Mouse (Mus musculus) liver, embryonic 15.5 days (tissue): ENCODE data around the gene Ncoa7. TPM values are rescaled to one million over a fixed set of nuclear protein-coding genes. Genes with fewer than 3 reads are reported as not detected.

Experiments used
- ATAC-seq: fragments of 200-750 bp; cut with Nextera tagmentation; 2 replicates; pipeline ENCODE4 v1.8.0; 2017; ENCODE audit warnings: moderate number of reproducible peaks, mild to moderate bottlenecking, moderate library complexity; ENCODE audit not compliant: insufficient read depth
- H3K27ac ChIP-seq: fragments of 300-500 bp; sonication (generic); replicated peaks from 2 replicates; pipeline ENCODE4 v1.5.1; 2015; ENCODE audit warnings: mild to moderate bottlenecking, inconsistent platforms
- H3K27me3 ChIP-seq: fragments of 300-500 bp; sonication (generic); 2 replicates; pipeline ENCODE4 v1.6.1; 2015; ENCODE audit warnings: mild to moderate bottlenecking, inconsistent platforms
- H3K36me3 ChIP-seq: fragments of 300-500 bp; sonication (generic); replicated peaks from 2 replicates; pipeline ENCODE4 v1.6.1; 2015; ENCODE audit warnings: moderate library complexity, mild to moderate bottlenecking, inconsistent platforms
- H3K4me1 ChIP-seq: fragments of 300-500 bp; sonication (generic); replicated peaks from 2 replicates; pipeline ENCODE4 v1.6.1; 2015; ENCODE audit warnings: inconsistent platforms
- H3K4me2 ChIP-seq: fragments of 300-500 bp; sonication (generic); 2 replicates; pipeline ENCODE4 v1.6.1; 2015; ENCODE audit warnings: moderate library complexity, mild to moderate bottlenecking, inconsistent platforms
- H3K4me3 ChIP-seq: fragments of 300-500 bp; sonication (generic); replicated peaks from 2 replicates; pipeline ENCODE4 v1.5.1; 2015; ENCODE audit warnings: mild to moderate bottlenecking, inconsistent platforms
- H3K9ac ChIP-seq: fragments of 300-500 bp; sonication (generic); 2 replicates; pipeline ENCODE4 v1.6.1; 2015; ENCODE audit warnings: moderate library complexity, mild to moderate bottlenecking, inconsistent platforms
- H3K9me3 ChIP-seq: fragments of 300-500 bp; sonication (generic); replicated peaks from 2 replicates; pipeline ENCODE4 v1.6.1; 2016; ENCODE audit warnings: inconsistent platforms
- WGBS: fragments of 180-500 bp; shearing (Covaris S2); methylation state at CpG from one replicate; pipeline ENCODE4 v1.1.7; 2015; ENCODE audit warnings: mixed read lengths; ENCODE audit not compliant: insufficient replicate concordance; 5-methylcytosine and 5-hydroxymethylcytosine counted together
- polyA plus RNA-seq: library from polyadenylated mRNA; unstranded; fragments of >200 nt; fragmentation: Nextera tagmentation; extraction: Ambion mirVana; gene quantifications from 2 replicates; pipeline ENCODE4 v1.2.1, GENCODE M21; 2015

Gene Ncoa7
- polyA plus RNA-seq, 1 experiment from 2014 or later, result 12.2 TPM

DNA sequence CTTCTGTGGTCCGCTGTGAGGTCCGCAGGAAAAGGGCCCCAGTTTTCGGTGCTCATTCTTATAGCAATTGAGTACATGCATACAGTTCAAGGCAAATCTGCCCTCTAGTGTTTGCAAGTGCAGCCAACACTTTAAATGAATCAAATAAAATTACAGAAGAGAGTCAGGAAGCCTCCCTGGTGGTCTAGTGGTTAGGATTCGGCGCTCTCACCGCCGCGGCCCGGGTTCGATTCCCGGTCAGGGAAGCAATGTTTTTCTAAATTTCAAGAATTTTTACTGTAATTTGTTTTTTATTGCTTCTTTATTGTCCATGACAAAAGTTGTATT, 7.8 kb upstream of the Ncoa7 start:
- no peaks in the 10 kb centered on the region for H3K36me3 ChIP-seq
- peaks cover 6% of the 10 kb centered on the region; the same call in 1 of the 2 replicates for H3K27me3 ChIP-seq
- H3K27ac ChIP-seq, result no peak overlapping the region
- peak overlapping the region; percentile 41; the same call in 1 of the 2 replicates for H3K9ac ChIP-seq
- no peaks in the 10 kb centered on the region for H3K9me3 ChIP-seq
- H3K4me3 ChIP-seq, result peak overlapping the region; percentile 52
- H3K4me1 ChIP-seq, result peaks cover 11% of the 10 kb centered on the region
- ATAC-seq, result peak; percentile 83
- 8% methylated on average over 11 of the region's 11 CpGs for WGBS
- H3K4me2 ChIP-seq, result peak overlapping the region; percentile 59

- peak overlapping the region; percentile 52 for H3K4me3 ChIP-seq
- H3K4me1 ChIP-seq, result peaks cover 11% of the 10 kb centered on the region
- peak overlapping the region; percentile 59 for H3K4me2 ChIP-seq
- H3K36me3 ChIP-seq, result no peaks in the 10 kb centered on the region
- ATAC-seq, result peak; percentile 35; the same call in 1 of the 2 replicates
- H3K27ac ChIP-seq, result no peak overlapping the region
- peak overlapping the region; percentile 41; the same call in 1 of the 2 replicates for H3K9ac ChIP-seq
- H3K9me3 ChIP-seq, result no peaks in the 10 kb centered on the region
- 29% methylated on average over 9 of the region's 9 CpGs for WGBS
- peaks cover 6% of the 10 kb centered on the region; the same call in 1 of the 2 replicates for H3K27me3 ChIP-seq
Observed at GRCm38 (mm10) chr10:30810247-30810966, 7.3 kb upstream of the Ncoa7 start.

- no peak for ATAC-seq
- H3K9me3 ChIP-seq, result no peaks in the 10 kb centered on the region
- H3K27ac ChIP-seq, result peak overlapping the region; percentile 99
- peaks cover 3% of the 10 kb centered on the region; the same call in 1 of the 2 replicates for H3K36me3 ChIP-seq
- H3K4me1 ChIP-seq, result peaks cover 29% of the 10 kb centered on the region
- H3K4me2 ChIP-seq, result peak overlapping the region; percentile 89
- 29% methylated on average over 7 of the region's 7 CpGs for WGBS
- H3K27me3 ChIP-seq, result peaks cover 6% of the 10 kb centered on the region; the same call in 1 of the 2 replicates
- peak overlapping the region; percentile 90 for H3K9ac ChIP-seq
- peak overlapping the region; percentile 87 for H3K4me3 ChIP-seq
Observed at GRCm38 (mm10) chr10:30803587-30804253, 594 bp upstream of the Ncoa7 start.

GRCm38 (mm10) chr10:30802033-30802432, 1.1 kb downstream of the Ncoa7 start:
- Histone ChIP-seq H3K9me3 (no peaks in the 10 kb centered on the region), H3K27me3 (no peaks in the 10 kb centered on the region), H3K4me1 (peaks cover 31% of the 10 kb centered on the region), H3K27ac (peak overlapping the region; percentile 99), H3K4me3 (peak overlapping the region; percentile 87), H3K4me2 (peak overlapping the region; percentile 89), H3K9ac (peak overlapping the region; percentile 90), H3K36me3 (peaks cover 9% of the 10 kb centered on the region; the same call in 1 of the 2 replicates)
- 0 out of 2 replicates have a peak, but pooled peaks have one; percentile 10 for ATAC-seq
- WGBS, result 8% methylated on average over 8 of the region's 8 CpGs

GRCm38 (mm10) chr10:30799713-30800450, 3.2 kb downstream of the Ncoa7 start:
- Histone ChIP-seq H3K27ac (no peak overlapping the region), H3K36me3 (peaks cover 24% of the 10 kb centered on the region), H3K4me1 (peaks cover 34% of the 10 kb centered on the region), H3K27me3 (no peaks in the 10 kb centered on the region), H3K9me3 (no peaks in the 10 kb centered on the region), H3K9ac (no peak overlapping the region), H3K4me3 (no peak overlapping the region), H3K4me2 (no peak overlapping the region)
- ATAC-seq, result no peak
- WGBS, result 90% methylated on average over 2 of the region's 2 CpGs

- H3K4me3 ChIP-seq, result no peak overlapping the region
- peaks cover 22% of the 10 kb centered on the region for H3K4me1 ChIP-seq
- 62% methylated on average over 5 of the region's 5 CpGs for WGBS
- no peaks in the 10 kb centered on the region for H3K27me3 ChIP-seq
- no peak overlapping the region for H3K27ac ChIP-seq
- no peaks in the 10 kb centered on the region for H3K9me3 ChIP-seq
- no peak overlapping the region for H3K9ac ChIP-seq
- no peak for ATAC-seq
- H3K36me3 ChIP-seq, result peaks cover 34% of the 10 kb centered on the region
- no peak overlapping the region for H3K4me2 ChIP-seq
Observed at GRCm38 (mm10) chr10:30796469-30797261, 6.5 kb downstream of the Ncoa7 start.

DNA sequence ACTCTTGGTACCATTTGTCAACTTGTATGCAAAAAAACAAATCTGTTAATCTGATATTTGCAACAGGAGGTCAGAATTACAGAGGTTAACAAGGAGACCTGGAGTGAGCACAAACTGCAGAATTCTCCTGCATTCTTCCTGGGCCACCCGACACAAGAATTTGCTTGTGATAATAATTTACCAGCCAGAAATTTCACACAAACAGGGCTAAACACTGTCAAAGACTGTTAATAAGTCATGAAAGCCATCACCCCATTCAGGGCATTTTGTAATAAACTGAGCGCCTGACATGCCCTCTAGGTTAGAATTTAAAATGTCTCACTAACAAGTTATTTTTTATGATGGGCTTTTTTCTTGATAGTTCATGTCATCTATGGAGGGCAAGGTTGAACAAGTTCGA, 12.1 kb downstream of the Ncoa7 start:
- H3K9me3 ChIP-seq, result no peaks in the 10 kb centered on the region
- no peak overlapping the region for H3K9ac ChIP-seq
- WGBS, result 79% methylated on average over 3 of the region's 3 CpGs
- no peak overlapping the region for H3K4me3 ChIP-seq
- ATAC-seq, result no peak
- peaks cover 19% of the 10 kb centered on the region for H3K36me3 ChIP-seq
- H3K4me1 ChIP-seq, result peaks cover 30% of the 10 kb centered on the region
- H3K4me2 ChIP-seq, result no peak overlapping the region
- no peak overlapping the region for H3K27ac ChIP-seq
- no peaks in the 10 kb centered on the region for H3K27me3 ChIP-seq

DNA sequence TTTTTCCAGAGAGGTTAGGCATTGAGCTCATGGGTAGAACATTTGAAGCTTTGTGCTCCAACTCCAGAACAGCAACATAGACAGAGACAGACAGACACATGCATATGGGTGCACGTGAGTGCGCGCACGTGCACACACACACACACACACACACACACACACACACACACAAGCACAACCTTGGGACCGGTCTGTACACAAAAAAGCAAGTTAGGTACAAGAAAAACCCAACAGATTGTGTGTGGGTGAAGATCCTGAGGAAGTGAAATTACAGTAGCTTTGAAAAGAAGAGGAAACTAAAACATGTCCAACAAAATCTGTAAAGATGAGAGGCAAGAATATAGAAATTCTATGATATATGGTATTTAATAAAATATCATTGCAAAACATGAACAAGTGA, 13.6 kb downstream of the Ncoa7 start:
- 88% methylated on average over 5 of the region's 5 CpGs for WGBS
- ATAC-seq, result no peak
- Histone ChIP-seq H3K36me3 (peaks cover 6% of the 10 kb centered on the region), H3K4me2 (no peak overlapping the region), H3K27me3 (no peaks in the 10 kb centered on the region), H3K9ac (no peak overlapping the region), H3K4me1 (peaks cover 29% of the 10 kb centered on the region), H3K9me3 (no peaks in the 10 kb centered on the region), H3K4me3 (no peak overlapping the region), H3K27ac (no peak overlapping the region)

- no peak overlapping the region for H3K4me3 ChIP-seq
- no peaks in the 10 kb centered on the region for H3K36me3 ChIP-seq
- H3K27ac ChIP-seq, result no peak overlapping the region
- peak; percentile 37; the same call in 1 of the 2 replicates for ATAC-seq
- H3K9me3 ChIP-seq, result no peaks in the 10 kb centered on the region
- 41% methylated on average over 1 of the region's 1 CpGs for WGBS
- H3K27me3 ChIP-seq, result no peaks in the 10 kb centered on the region
- peaks cover 36% of the 10 kb centered on the region for H3K4me1 ChIP-seq
- H3K4me2 ChIP-seq, result no peak overlapping the region
- H3K9ac ChIP-seq, result no peak overlapping the region
Observed at GRCm38 (mm10) chr10:30788340-30788721, 14.8 kb downstream of the Ncoa7 start.

DNA sequence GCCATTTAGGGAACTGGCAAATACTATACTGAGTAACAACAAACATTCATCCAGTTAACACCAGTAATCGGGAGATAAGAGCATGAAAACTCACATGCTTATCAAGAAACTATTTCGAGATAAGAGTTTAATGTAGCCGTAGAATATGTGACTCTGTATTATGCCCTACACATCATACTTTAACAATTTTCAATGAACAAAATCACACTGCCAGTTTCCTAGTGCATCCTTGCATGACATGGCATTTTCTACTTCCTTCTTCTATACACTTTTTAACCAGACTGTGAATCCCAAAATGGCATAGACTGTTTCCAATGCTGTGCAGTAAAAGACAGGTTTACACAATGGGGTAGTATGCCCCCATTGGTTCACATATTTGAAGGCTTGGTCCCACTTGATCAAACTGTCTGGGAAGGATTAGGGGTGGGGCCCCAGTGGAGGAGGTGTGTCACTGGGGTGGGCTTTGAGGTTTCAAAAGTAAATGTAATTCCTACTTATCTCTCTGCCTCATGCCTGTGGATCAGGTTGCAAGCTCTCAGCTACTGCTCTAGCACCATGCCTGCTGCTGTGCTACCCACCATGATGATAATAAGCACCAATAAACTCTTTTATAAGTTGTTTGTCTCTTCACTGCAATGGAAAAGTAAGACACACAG, 15.3 kb downstream of the Ncoa7 start:
- WGBS, result 46% methylated on average over 3 of the region's 3 CpGs
- ATAC-seq, result peak; percentile 63; the same call in 1 of the 2 replicates
- Histone ChIP-seq H3K4me1 (peaks cover 36% of the 10 kb centered on the region), H3K27ac (peak overlapping the region; percentile 45; the same call in 1 of the 2 replicates), H3K4me3 (no peak overlapping the region), H3K27me3 (no peaks in the 10 kb centered on the region), H3K4me2 (no peak overlapping the region), H3K36me3 (no peaks in the 10 kb centered on the region), H3K9ac (no peak overlapping the region), H3K9me3 (no peaks in the 10 kb centered on the region)
